Mouse (Mus musculus): ENCODE measurements around the gene Ap4s1. TPM values are rescaled to one million over a fixed set of nuclear protein-coding genes. Genes with fewer than 3 reads are reported as not detected.

Gene Ap4s1
- polyA plus RNA-seq, 1 experiment from 2014 or later: 63.2 TPM

GRCm38 (mm10) chr12:51736807-51737206, 46.0 kb downstream of the Ap4s1 start:
- no peak overlapping the region for H3K27ac ChIP-seq (ENCODE audit: low read depth, low read length)
- H3K4me2 ChIP-seq (ENCODE audit: low read depth, low read length): no peak overlapping the region
- no peaks in the 10 kb centered on the region for H3K9me3 ChIP-seq (ENCODE audit: control insufficient read depth, low read length)
- H3K4me1 ChIP-seq (ENCODE audit: control insufficient read depth, insufficient read depth, low read length): no peaks in the 10 kb centered on the region
- no peak overlapping the region for H3K9ac ChIP-seq (replicated peaks; ENCODE audit: low read depth, low read length)
- H3K36me3 ChIP-seq (ENCODE audit: control insufficient read depth, insufficient read depth, low read length): no peaks in the 10 kb centered on the region
- ATAC-seq (ENCODE audit: low read depth): no peak
- no peaks in the 10 kb centered on the region for H3K27me3 ChIP-seq (ENCODE audit: control insufficient read depth, insufficient read depth, low read length)
- 15% methylated on average over 1 of the region's 1 CpGs for WGBS
- H3K4me3 ChIP-seq (ENCODE audit: low read depth, low read length): no peak overlapping the region

GRCm38 (mm10) chr12:51741690-51742089, 50.9 kb downstream of the Ap4s1 start:
- WGBS: 83% methylated on average over 6 of the region's 6 CpGs
- Histone ChIP-seq H3K4me1 (ENCODE audit: control insufficient read depth, insufficient read depth, low read length) (no peaks in the 10 kb centered on the region), H3K9ac (replicated peaks; ENCODE audit: low read depth, low read length) (no peak overlapping the region), H3K9me3 (ENCODE audit: control insufficient read depth, low read length) (no peaks in the 10 kb centered on the region), H3K36me3 (ENCODE audit: control insufficient read depth, insufficient read depth, low read length) (peaks cover 19% of the 10 kb centered on the region), H3K4me3 (ENCODE audit: low read depth, low read length) (no peak overlapping the region), H3K4me2 (ENCODE audit: low read depth, low read length) (no peak overlapping the region), H3K27me3 (ENCODE audit: control insufficient read depth, insufficient read depth, low read length) (no peaks in the 10 kb centered on the region), H3K27ac (ENCODE audit: low read depth, low read length) (no peak overlapping the region)
- no peak for ATAC-seq (ENCODE audit: low read depth)

- Histone ChIP-seq H3K27me3 (ENCODE audit: control insufficient read depth, insufficient read depth, low read length) (no peaks in the 10 kb centered on the region), H3K9ac (replicated peaks; ENCODE audit: low read depth, low read length) (no peak overlapping the region), H3K4me3 (ENCODE audit: low read depth, low read length) (no peak overlapping the region), H3K4me1 (ENCODE audit: control insufficient read depth, insufficient read depth, low read length) (no peaks in the 10 kb centered on the region), H3K9me3 (ENCODE audit: control insufficient read depth, low read length) (no peaks in the 10 kb centered on the region), H3K36me3 (ENCODE audit: control insufficient read depth, insufficient read depth, low read length) (peaks cover 37% of the 10 kb centered on the region), H3K4me2 (ENCODE audit: low read depth, low read length) (no peak overlapping the region), H3K27ac (ENCODE audit: low read depth, low read length) (no peak overlapping the region)
- 26% methylated on average over 6 of the region's 6 CpGs for WGBS
- peak; percentile 77 for ATAC-seq (ENCODE audit: low read depth)
These were observed 54.1 kb downstream of the Ap4s1 start for GRCm38 (mm10) chr12:51744957-51745356.

GRCm38 (mm10) chr12:51747348-51747747, 56.5 kb downstream of the Ap4s1 start:
- Histone ChIP-seq H3K9me3 (ENCODE audit: control insufficient read depth, low read length) (no peaks in the 10 kb centered on the region), H3K4me1 (ENCODE audit: control insufficient read depth, insufficient read depth, low read length) (no peaks in the 10 kb centered on the region), H3K27me3 (ENCODE audit: control insufficient read depth, insufficient read depth, low read length) (no peaks in the 10 kb centered on the region), H3K9ac (replicated peaks; ENCODE audit: low read depth, low read length) (no peak overlapping the region), H3K36me3 (ENCODE audit: control insufficient read depth, insufficient read depth, low read length) (peaks cover 56% of the 10 kb centered on the region), H3K4me2 (ENCODE audit: low read depth, low read length) (no peak overlapping the region), H3K4me3 (ENCODE audit: low read depth, low read length) (no peak overlapping the region), H3K27ac (ENCODE audit: low read depth, low read length) (no peak overlapping the region)
- no peak for ATAC-seq (ENCODE audit: low read depth)
- WGBS: 98% methylated on average over 2 of the region's 2 CpGs

- no peaks in the 10 kb centered on the region for H3K4me1 ChIP-seq (ENCODE audit: control insufficient read depth, insufficient read depth, low read length)
- no peak for ATAC-seq (ENCODE audit: low read depth)
- no peaks in the 10 kb centered on the region for H3K27me3 ChIP-seq (ENCODE audit: control insufficient read depth, insufficient read depth, low read length)
- H3K9me3 ChIP-seq (ENCODE audit: control insufficient read depth, low read length): no peaks in the 10 kb centered on the region
- H3K36me3 ChIP-seq (ENCODE audit: control insufficient read depth, insufficient read depth, low read length): peaks cover 59% of the 10 kb centered on the region
- WGBS: 99% methylated on average over 12 of the region's 12 CpGs
- no peak overlapping the region for H3K4me3 ChIP-seq (ENCODE audit: low read depth, low read length)
- H3K27ac ChIP-seq (ENCODE audit: low read depth, low read length): no peak overlapping the region
- no peak overlapping the region for H3K9ac ChIP-seq (replicated peaks; ENCODE audit: low read depth, low read length)
- H3K4me2 ChIP-seq (ENCODE audit: low read depth, low read length): no peak overlapping the region
These were observed 65.2 kb downstream of the Ap4s1 start for GRCm38 (mm10) chr12:51755938-51756598.

GRCm38 (mm10) chr12:51756599-51756961, 65.7 kb downstream of the Ap4s1 start:
- Histone ChIP-seq H3K4me1 (ENCODE audit: control insufficient read depth, insufficient read depth, low read length) (no peaks in the 10 kb centered on the region), H3K4me2 (ENCODE audit: low read depth, low read length) (no peak overlapping the region), H3K27me3 (ENCODE audit: control insufficient read depth, insufficient read depth, low read length) (no peaks in the 10 kb centered on the region), H3K27ac (ENCODE audit: low read depth, low read length) (no peak overlapping the region), H3K36me3 (ENCODE audit: control insufficient read depth, insufficient read depth, low read length) (peaks cover 58% of the 10 kb centered on the region), H3K9ac (replicated peaks; ENCODE audit: low read depth, low read length) (no peak overlapping the region), H3K4me3 (ENCODE audit: low read depth, low read length) (no peak overlapping the region), H3K9me3 (ENCODE audit: control insufficient read depth, low read length) (no peaks in the 10 kb centered on the region)
- ATAC-seq (ENCODE audit: low read depth): no peak

- Histone ChIP-seq H3K9me3 (ENCODE audit: control insufficient read depth, low read length) (no peaks in the 10 kb centered on the region), H3K27me3 (ENCODE audit: control insufficient read depth, insufficient read depth, low read length) (no peaks in the 10 kb centered on the region), H3K4me2 (ENCODE audit: low read depth, low read length) (no peak overlapping the region), H3K36me3 (ENCODE audit: control insufficient read depth, insufficient read depth, low read length) (peaks cover 58% of the 10 kb centered on the region), H3K4me1 (ENCODE audit: control insufficient read depth, insufficient read depth, low read length) (no peaks in the 10 kb centered on the region), H3K27ac (ENCODE audit: low read depth, low read length) (no peak overlapping the region), H3K9ac (replicated peaks; ENCODE audit: low read depth, low read length) (no peak overlapping the region), H3K4me3 (ENCODE audit: low read depth, low read length) (no peak overlapping the region)
- no peak for ATAC-seq (ENCODE audit: low read depth)
- WGBS: 98% methylated on average over 3 of the region's 3 CpGs
These were observed 68.5 kb downstream of the Ap4s1 start for GRCm38 (mm10) chr12:51759374-51759773.

- Histone ChIP-seq H3K4me1 (ENCODE audit: control insufficient read depth, insufficient read depth, low read length) (no peaks in the 10 kb centered on the region), H3K9me3 (ENCODE audit: control insufficient read depth, low read length) (no peaks in the 10 kb centered on the region), H3K27me3 (ENCODE audit: control insufficient read depth, insufficient read depth, low read length) (no peaks in the 10 kb centered on the region), H3K36me3 (ENCODE audit: control insufficient read depth, insufficient read depth, low read length) (peaks cover 50% of the 10 kb centered on the region), H3K27ac (ENCODE audit: low read depth, low read length) (no peak overlapping the region), H3K4me2 (ENCODE audit: low read depth, low read length) (no peak overlapping the region), H3K4me3 (ENCODE audit: low read depth, low read length) (no peak overlapping the region), H3K9ac (replicated peaks; ENCODE audit: low read depth, low read length) (no peak overlapping the region)
- ATAC-seq (ENCODE audit: low read depth): no peak
- WGBS: 94% methylated on average over 4 of the region's 4 CpGs
These were observed 76.6 kb downstream of the Ap4s1 start for GRCm38 (mm10) chr12:51767454-51767853.

- Histone ChIP-seq H3K27ac (ENCODE audit: low read depth, low read length) (no peak overlapping the region), H3K36me3 (ENCODE audit: control insufficient read depth, insufficient read depth, low read length) (peaks cover 51% of the 10 kb centered on the region), H3K4me2 (ENCODE audit: low read depth, low read length) (no peak overlapping the region), H3K9ac (replicated peaks; ENCODE audit: low read depth, low read length) (no peak overlapping the region), H3K27me3 (ENCODE audit: control insufficient read depth, insufficient read depth, low read length) (no peaks in the 10 kb centered on the region), H3K9me3 (ENCODE audit: control insufficient read depth, low read length) (no peaks in the 10 kb centered on the region), H3K4me3 (ENCODE audit: low read depth, low read length) (no peak overlapping the region), H3K4me1 (ENCODE audit: control insufficient read depth, insufficient read depth, low read length) (no peaks in the 10 kb centered on the region)
- ATAC-seq (ENCODE audit: low read depth): no peak
- 96% methylated on average over 15 of the region's 15 CpGs for WGBS
These were observed 77.9 kb downstream of the Ap4s1 start for GRCm38 (mm10) chr12:51768702-51769101.

Measured in neural tube, embryonic 14.5 days (tissue).